Mouse (Mus musculus): ENCODE measurements at regions not wholly inside any gene's neighbourhood (a gene's known extent, or its start where the extent isn't known, plus 50 kb on each side); places are given as distances from the start of the nearest gene placed in this dataset.

DNA sequence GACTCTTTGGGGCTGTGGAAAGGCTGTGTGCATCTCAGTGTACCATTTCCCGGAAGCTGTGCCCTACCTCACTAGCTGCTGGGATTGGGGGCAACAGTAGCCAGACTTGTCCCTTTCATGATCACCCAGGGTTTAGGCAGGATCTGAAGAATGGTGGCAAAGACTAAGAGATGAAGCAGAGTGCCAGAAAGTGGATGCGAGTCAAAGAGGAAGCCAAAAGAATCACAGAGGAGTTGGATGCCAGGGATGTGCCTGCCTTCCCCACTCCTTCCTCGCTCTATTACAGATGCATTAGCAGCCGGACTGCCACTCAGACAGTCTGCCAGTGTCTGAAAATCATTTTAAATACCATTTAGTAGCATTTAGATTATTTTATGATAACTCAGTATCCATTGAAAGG is 271.5 kb upstream of the Slc24a2 start:
- no peak for DNase-seq (ENCODE audit: low read depth, low spot score)

- no peak for DNase-seq (ENCODE audit: low read depth, low spot score)
Measured at GRCm38 (mm10) chr4:87500441-87500840, 270.2 kb upstream of the Slc24a2 start.

GRCm38 (mm10) chr4:87487798-87488197 is 257.5 kb upstream of the Slc24a2 start:
- DNase-seq (ENCODE audit: low read depth, low spot score): no peak

- no peak for DNase-seq (ENCODE audit: low read depth, low spot score)
Measured at GRCm38 (mm10) chr4:87475537-87475936, 245.3 kb upstream of the Slc24a2 start.

DNA sequence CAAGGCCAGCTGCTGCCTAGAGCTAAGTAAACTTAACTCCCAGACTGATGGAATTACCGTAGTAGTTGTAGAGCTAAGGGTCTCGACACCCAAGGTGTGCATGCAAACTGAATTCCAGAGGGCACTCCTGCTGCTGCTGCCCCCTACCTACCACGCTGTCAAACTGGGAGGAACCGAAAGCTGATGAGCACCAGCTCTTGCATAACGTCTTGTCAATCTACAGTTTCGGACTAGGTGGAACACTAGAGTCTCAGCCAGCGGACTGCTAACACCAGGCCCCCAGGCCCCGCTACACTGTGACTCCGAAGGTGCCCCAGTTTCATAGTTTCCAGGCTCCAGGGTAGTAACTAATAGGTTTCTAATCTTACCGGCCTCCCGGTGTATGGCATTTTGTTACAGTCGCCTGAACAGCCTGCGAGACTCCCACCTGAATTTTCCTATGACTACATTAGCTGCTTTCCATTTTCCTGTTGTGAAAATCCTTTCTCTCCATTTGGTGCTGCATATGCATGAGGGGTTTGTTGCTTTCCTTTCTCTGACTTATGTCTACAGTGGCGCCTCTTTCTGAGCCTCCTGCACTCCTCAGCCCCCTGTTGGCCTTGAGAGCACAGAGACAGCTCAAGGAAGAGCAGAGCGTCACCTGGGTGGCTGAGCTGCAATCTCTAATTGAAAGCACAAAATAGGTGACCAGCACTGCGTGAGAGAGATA is 243.2 kb upstream of the Slc24a2 start:
- DNase-seq (ENCODE audit: low read depth, low spot score): no peak

DNA sequence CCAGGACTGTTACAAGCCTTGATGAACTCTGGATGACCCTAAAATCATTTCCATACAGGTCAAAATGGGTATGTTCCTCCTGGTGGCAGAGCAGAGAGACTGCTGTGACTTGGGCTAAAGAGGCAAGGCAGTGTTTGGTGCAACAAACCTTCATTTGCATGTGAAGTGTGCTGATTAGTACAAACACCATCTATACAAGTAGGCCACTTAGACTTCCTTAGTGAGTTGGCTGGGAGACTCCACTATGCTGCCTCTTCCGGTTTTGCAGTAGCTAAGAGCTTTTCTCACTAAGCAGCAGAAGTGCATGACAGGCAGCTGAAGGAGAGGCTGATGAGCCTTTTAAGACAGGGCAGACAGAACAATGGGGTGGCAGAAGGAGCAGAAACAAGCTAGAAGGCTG is 242.5 kb upstream of the Slc24a2 start:
- DNase-seq (ENCODE audit: low read depth, low spot score): no peak

DNA sequence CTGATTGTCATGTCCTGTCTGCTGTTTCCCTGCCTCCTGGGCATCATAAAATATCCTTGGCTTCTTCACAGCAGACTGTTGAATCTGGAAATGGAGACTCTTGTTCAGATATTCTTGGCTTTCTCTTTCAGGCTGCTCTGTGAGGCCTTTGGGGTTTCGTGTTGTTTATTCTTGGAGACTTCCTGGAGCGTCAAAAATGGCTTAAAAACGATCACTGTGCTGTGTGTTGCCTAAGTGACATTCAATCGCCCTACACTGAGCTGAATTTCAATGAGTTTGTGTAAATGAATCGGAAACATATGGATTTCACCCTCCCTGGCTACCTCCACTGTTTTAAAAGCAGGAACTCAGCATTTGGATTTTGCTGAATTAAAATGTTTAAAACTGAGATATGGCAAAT is 241.1 kb upstream of the Slc24a2 start:
- DNase-seq (ENCODE audit: low read depth, low spot score): no peak

DNA sequence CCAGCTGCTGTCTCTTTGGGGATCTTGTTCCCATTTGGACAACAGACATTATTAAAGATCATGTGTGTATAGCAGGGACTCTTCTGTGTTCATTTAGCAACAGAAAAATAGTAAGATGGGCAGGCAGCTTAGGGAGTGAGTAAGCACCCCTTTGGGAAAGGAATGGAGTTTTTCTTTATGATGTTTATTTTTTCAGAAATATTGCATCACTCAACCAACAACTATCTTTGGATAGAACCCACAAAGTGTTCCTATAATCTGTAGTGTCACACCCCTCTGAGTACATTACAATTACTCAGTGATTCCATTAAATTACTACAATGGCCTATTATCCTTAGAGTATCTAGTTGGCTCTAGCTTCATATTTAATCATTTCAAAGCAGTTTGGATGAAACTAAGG is 237.3 kb upstream of the Slc24a2 start:
- no peak for DNase-seq (ENCODE audit: low read depth, low spot score)

- no peak for DNase-seq (ENCODE audit: low read depth, low spot score)
Measured at GRCm38 (mm10) chr4:87467018-87467417, 236.7 kb upstream of the Slc24a2 start.

- DNase-seq (ENCODE audit: low read depth, low spot score): no peak
Measured at GRCm38 (mm10) chr4:87461181-87461912, 231.1 kb upstream of the Slc24a2 start.

DNA sequence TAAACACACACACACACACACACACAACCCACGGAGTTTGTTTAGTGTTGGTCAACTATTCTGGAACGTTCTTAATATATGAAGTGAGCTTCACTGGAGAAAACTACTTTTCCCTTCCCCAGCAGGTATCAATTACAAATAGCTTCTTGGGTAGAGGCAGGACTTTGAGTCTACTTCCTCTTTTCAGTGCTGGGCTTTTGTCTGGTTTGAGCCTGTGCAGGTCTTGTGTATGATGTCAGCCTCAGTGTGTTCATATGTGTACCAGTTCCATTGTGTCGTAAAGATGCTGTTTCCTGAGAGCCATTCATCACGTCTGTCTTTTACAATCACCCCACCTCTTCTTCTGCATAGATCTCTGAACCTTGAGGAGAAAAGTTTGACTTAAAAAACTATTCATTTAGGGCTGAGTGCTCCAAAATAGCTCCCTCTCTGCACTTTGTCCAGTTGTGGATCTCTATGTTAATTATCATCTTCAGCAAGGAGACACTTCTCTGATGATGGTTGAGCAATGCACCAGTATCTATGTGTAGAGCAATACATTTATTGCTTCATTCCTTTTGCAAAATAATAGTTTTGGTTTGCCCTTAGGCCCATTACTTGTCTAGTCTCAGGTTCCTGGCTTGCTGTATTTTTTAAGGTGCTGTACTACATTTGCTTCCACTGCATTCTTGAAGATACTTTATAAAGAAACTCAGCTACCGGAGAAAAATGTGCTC is 225.7 kb upstream of the Slc24a2 start:
- DNase-seq (ENCODE audit: low read depth, low spot score): no peak

- no peak for DNase-seq (ENCODE audit: low read depth, low spot score)
Measured at GRCm38 (mm10) chr4:87452122-87452521, 221.8 kb upstream of the Slc24a2 start.

DNA sequence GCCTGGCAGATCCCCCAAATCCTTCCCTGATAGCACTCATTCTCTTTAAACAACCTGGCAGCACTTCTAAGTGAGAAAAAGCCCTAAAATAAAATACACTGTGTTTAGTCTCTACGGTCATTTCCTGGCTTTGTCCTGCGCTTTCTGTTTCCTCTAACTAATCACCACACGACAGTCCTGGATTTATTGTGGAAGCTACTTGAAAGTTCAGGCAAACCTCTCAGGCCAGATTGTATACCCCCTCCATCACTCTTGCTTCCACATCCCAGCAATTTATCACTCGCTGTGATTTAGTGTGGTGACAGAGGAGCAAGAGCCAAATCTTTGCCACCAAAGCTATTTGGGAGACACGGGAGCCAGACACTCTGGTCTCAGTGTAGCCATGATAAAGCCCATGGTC is 221.0 kb upstream of the Slc24a2 start:
- DNase-seq (ENCODE audit: low read depth, low spot score): no peak

- DNase-seq (ENCODE audit: low read depth, low spot score): no peak
Measured at GRCm38 (mm10) chr4:87448338-87448737, 218.1 kb upstream of the Slc24a2 start.

DNA sequence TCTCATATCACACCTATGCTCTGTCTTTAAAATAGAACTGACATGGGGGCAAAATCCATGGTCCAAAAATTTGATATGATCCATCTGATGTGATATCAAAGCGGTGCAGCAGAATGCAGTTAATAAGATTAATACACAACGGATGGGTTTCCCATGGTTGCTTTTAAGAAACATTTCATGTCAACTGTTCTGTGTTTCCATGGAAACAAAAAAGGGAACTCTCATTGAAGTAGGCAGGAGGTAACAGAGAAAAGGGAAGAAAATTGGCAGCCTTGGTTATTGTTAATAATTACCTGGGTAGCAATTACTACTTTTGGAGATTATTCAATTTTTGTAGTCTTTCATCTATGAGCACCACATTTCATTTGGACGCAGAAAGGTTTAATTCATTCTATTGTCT is 216.6 kb upstream of the Slc24a2 start:
- no peak for DNase-seq (ENCODE audit: low read depth, low spot score)

DNA sequence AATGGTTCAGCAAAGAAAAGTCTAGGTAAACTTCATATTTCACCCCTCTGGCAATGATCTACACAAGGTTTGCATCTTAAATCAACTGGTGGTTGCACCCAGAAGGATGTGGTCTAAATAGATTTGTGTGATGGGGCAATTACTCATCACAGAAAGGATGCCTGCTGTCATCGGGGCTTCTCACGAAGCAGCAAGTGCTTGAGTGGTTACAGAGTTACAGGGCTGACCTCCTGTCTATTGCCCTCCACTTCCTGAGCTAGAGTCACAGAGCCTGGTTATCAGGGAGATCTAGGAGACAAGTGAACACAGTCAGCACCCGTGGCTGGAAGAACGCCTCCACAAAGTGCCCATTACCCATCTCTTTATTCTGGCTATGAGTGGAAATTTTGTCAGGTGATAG is 203.9 kb upstream of the Slc24a2 start:
- no peak for DNase-seq (ENCODE audit: low read depth, low spot score)

GRCm38 (mm10) chr4:87428374-87428773 is 198.1 kb upstream of the Slc24a2 start:
- DNase-seq (ENCODE audit: low read depth, low spot score): no peak

DNA sequence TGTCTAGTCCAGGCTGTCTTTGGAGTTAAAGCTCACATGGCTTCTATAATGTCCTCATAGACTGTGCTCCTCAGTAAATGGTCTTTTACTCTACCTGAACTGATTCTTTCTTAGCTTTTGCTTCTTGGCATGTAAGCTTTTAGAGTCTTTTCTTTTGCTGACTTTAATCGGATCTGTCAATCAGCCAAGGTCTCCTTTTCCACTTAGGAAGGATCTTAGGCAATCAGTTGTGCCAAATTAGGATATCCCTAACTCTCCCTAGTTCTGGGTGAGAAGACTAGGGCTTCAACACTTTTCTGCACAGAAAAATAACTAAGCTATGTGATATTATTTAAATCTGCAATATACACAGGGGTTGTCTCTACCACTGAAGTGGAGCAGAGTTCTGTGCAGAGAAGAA is 193.8 kb upstream of the Slc24a2 start:
- DNase-seq (ENCODE audit: low read depth, low spot score): no peak

GRCm38 (mm10) chr4:87422588-87422987 is 192.3 kb upstream of the Slc24a2 start:
- DNase-seq (ENCODE audit: low read depth, low spot score): no peak

GRCm38 (mm10) chr4:87403354-87403753 is 173.1 kb upstream of the Slc24a2 start:
- DNase-seq (ENCODE audit: low read depth, low spot score): no peak

- no peak for DNase-seq (ENCODE audit: low read depth, low spot score)
Measured at GRCm38 (mm10) chr4:87402173-87402556, 171.9 kb upstream of the Slc24a2 start.

DNA sequence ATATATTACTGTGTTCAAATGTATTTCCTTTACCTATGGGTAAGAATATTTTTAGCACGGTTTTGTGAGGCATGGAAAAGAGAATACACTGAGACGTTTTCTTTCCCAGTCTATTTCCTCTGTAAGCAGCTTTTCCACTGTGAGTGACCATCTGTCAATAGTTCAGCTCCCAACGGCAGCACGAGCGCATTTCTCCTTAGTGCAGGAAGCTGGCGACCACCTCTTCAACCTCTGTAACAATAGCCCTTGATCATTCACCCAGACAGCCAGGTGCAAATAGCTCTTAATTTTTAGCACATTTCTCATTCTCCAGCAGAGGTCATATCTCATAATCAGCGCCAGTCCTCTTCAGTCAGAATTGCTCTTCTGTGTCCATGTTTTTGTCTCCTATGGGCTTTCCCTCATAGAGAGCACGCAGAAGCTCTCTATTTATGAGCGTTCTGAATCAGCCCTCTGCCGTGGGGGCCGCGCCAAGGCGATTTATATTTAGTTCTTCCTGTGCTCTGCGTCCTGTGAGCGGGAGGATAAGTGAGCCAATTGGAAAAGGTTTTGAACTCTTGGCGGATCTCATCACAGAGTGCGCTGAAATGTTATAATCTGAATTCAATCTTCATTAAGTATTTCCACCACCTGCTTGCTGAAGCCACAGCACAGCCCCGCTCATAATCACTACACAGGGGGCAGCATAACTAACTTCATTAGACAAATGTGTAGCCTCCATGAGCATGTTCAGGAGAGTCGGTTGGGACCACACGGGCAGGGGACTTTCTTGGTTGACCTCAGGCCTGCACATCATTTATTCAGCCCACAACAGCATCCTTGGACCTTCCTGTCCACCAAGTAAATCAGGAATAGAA is 171.3 kb upstream of the Slc24a2 start:
- no peak for DNase-seq (ENCODE audit: low read depth, low spot score)
